Mouse (Mus musculus) lung, postnatal 0 days (tissue): ENCODE measurements at regions not wholly inside any gene's neighbourhood (a gene's known extent, or its start where the extent isn't known, plus 50 kb on each side); places are given as distances from the start of the nearest gene placed in this dataset.

Experiments used
- CTCF ChIP-seq: IDR thresholded peaks from 2 replicates; pipeline ENCODE4 v1.5.1; 2016; ENCODE audit warnings: antibody characterized with exemption, mild to moderate bottlenecking
- EP300 ChIP-seq: IDR thresholded peaks from 2 replicates; pipeline ENCODE4 v1.6.1; 2016; ENCODE audit warnings: antibody characterized with exemption, mild to moderate bottlenecking, control low read depth

- TF ChIP-seq CTCF (no peak), EP300 (no peak)
Observed at GRCm38 (mm10) chr13:91403632-91404031, 56.5 kb upstream of the Ssbp2 start.
